Mouse (Mus musculus) hindbrain, embryonic 13.5 days (tissue): ENCODE measurements around the gene Gpm6b. TPM values are rescaled to one million over a fixed set of nuclear protein-coding genes. Genes with fewer than 3 reads are reported as not detected.

Experiments used
- ATAC-seq: fragments of 200-750 bp; cut with Nextera tagmentation; 2 replicates; pipeline ENCODE4 v1.8.0; 2017; ENCODE audit warnings: moderate TSS enrichment; ENCODE audit not compliant: low FRiP score
- H3K27ac ChIP-seq: fragments of 300-500 bp; sonication (generic); 2 replicates; pipeline ENCODE4 v1.5.1; 2015; ENCODE audit warnings: inconsistent platforms, mild to moderate bottlenecking, moderate library complexity
- H3K27me3 ChIP-seq: fragments of 300-500 bp; sonication (generic); 2 replicates; pipeline ENCODE4 v1.6.1; 2015; ENCODE audit warnings: mild to moderate bottlenecking, inconsistent platforms
- H3K36me3 ChIP-seq: fragments of 300-500 bp; sonication (generic); 2 replicates; pipeline ENCODE4 v1.6.1; 2015; ENCODE audit warnings: mild to moderate bottlenecking, inconsistent platforms
- H3K4me1 ChIP-seq: fragments of 300-500 bp; sonication (generic); replicated peaks from 2 replicates; pipeline ENCODE4 v1.6.1; 2015; ENCODE audit warnings: inconsistent platforms
- H3K4me2 ChIP-seq: fragments of 300-500 bp; sonication (generic); 2 replicates; pipeline ENCODE4 v1.6.1; 2015; ENCODE audit warnings: inconsistent platforms, mild to moderate bottlenecking, moderate library complexity
- H3K4me3 ChIP-seq: fragments of 300-500 bp; sonication (generic); 2 replicates; pipeline ENCODE4 v1.5.1; 2015; ENCODE audit warnings: mild to moderate bottlenecking, inconsistent platforms
- H3K9ac ChIP-seq: fragments of 300-500 bp; sonication (generic); 2 replicates; pipeline ENCODE4 v1.6.1; 2015; ENCODE audit warnings: mild to moderate bottlenecking, inconsistent platforms
- H3K9me3 ChIP-seq: fragments of 300-500 bp; sonication (generic); 2 replicates; pipeline ENCODE4 v1.6.1; 2016; ENCODE audit warnings: inconsistent platforms
- WGBS: fragments of 180-500 bp; shearing (Covaris S2); methylation state at CpG from one replicate; pipeline ENCODE4 v1.1.7; 2015; 5-methylcytosine and 5-hydroxymethylcytosine counted together
- polyA plus RNA-seq: library from polyadenylated mRNA; unstranded; fragments of >200 nt; fragmentation: Nextera tagmentation; extraction: Ambion mirVana; gene quantifications from 2 replicates; pipeline ENCODE4 v1.2.1, GENCODE M21; 2015

The Gpm6b gene
- polyA plus RNA-seq, 1 experiment from 2014 or later = 282 TPM

DNA sequence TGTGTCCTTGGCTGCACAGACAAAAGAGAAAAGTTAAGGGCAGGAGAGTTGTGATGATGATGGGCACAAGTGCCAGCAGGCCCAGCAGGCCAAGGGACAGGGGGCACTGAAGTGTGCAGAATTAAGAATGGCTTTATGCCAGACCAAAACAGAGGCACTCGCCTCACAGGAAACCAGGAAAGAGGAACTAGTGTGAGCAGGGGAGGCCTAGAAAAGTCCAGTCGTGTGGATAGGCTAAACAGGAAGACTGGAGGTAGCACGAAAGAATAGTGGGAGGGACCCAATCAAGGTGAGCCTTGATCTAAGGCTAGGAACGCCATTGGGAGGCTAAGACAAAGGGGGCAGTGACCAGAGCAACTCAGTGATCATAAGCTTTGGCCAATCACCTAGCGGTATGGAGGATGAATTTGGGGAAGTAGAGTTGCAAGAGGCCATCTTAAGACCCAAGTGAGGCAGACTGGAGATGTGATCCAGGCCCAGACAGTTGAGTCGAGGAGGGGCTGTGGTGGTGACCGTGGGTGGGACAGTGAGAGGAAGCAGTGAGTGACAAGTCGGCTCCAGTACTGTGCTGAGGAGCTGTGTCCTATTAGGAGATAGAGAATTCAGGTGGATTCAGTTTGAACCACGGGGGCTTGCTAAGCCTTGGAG is 138.1 kb downstream of the Gpm6b start:
- no peak for ATAC-seq
- Histone ChIP-seq H3K27ac (no peak overlapping the region), H3K4me3 (no peak overlapping the region), H3K4me2 (no peak overlapping the region), H3K27me3 (peaks cover 30% of the 10 kb centered on the region; the same call in 1 of the 2 replicates), H3K4me1 (no peaks in the 10 kb centered on the region), H3K36me3 (peaks cover 46% of the 10 kb centered on the region), H3K9me3 (no peaks in the 10 kb centered on the region), H3K9ac (no peak overlapping the region)
- WGBS = 80% methylated on average over 9 of the region's 9 CpGs

DNA sequence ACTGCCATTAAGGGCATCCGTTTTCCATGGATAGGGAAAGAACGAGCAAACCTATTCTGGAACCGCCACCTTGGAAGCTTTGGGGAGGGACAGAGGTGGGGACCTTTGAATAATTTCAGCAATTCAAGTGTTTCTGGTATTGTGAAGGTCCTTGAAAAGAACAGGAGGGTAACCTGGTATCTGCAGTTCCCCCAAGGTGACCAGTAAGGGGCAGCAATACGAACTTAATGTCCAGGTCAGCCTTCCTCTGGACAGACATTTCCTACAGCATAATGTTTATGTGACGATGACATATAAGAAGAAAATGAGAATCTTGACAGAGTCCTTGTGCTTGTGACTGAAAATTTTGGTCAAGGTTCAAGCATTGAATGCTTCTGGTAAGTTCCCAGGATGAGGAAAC is 139.9 kb downstream of the Gpm6b start:
- Histone ChIP-seq H3K4me2 (no peak overlapping the region), H3K4me1 (no peaks in the 10 kb centered on the region), H3K9ac (no peak overlapping the region), H3K27me3 (peaks cover 24% of the 10 kb centered on the region; the same call in 1 of the 2 replicates), H3K4me3 (no peak overlapping the region), H3K9me3 (no peaks in the 10 kb centered on the region), H3K36me3 (peaks cover 58% of the 10 kb centered on the region), H3K27ac (no peak overlapping the region)
- whole genome bisulfite sequencing = 87% methylated on average over 5 of the region's 5 CpGs
- no peak for ATAC-seq

DNA sequence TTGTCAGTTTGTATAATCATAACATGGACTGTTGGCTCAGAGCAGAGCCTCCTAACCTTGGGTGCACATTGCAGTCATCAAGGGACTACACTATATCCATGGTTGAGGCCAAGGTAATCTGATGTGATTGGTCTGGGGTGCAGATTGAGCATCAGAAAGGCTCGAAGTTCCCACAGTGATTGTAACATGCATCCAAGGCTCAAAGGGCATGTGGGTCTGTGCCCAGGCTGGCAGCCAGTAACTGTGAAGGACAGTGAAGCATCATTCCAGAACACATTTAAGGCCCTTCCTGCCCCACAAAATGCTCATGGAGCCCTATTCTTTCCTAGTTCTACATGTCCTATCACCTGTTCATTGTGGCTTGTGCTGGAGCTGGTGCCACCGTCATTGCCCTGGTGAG is 144.9 kb downstream of the Gpm6b start:
- Histone ChIP-seq H3K36me3 (peaks cover 42% of the 10 kb centered on the region), H3K27me3 (peaks cover 20% of the 10 kb centered on the region; the same call in 1 of the 2 replicates), H3K9me3 (no peaks in the 10 kb centered on the region), H3K4me3 (no peak overlapping the region), H3K4me1 (no peaks in the 10 kb centered on the region), H3K4me2 (no peak overlapping the region), H3K27ac (no peak overlapping the region), H3K9ac (no peak overlapping the region)
- no peak for ATAC-seq
- 86% methylated on average over 2 of the region's 2 CpGs for WGBS

DNA sequence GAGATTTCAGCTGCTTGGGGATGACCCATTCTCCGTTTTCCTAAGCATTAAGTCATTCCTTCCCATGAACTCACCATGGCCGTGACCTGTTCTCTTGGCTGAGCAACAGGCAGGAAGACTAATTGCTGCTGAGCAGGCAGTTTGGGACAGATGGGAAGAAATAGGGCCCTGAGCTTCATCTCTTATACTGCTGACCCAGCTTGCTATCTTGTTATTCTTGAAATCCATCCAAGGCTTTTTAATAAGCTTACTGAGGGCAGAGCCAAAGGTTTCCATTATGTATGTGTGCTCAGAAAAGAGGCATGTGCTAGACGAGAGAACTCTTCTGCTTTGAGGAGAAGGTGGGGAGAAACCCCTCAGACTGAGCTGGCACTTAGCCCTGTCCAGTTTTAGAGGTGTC is 146.2 kb downstream of the Gpm6b start:
- Histone ChIP-seq H3K36me3 (peaks cover 29% of the 10 kb centered on the region), H3K4me1 (no peaks in the 10 kb centered on the region), H3K4me3 (no peak overlapping the region), H3K27ac (no peak overlapping the region), H3K27me3 (0 out of 2 replicates have a peak, but pooled peaks cover 16% of the 10 kb centered on the region), H3K9ac (no peak overlapping the region), H3K9me3 (no peaks in the 10 kb centered on the region), H3K4me2 (no peak overlapping the region)
- ATAC-seq = no peak
- WGBS = 77% methylated on average over 3 of the region's 3 CpGs

- WGBS = 87% methylated on average over 6 of the region's 6 CpGs
- Histone ChIP-seq H3K4me2 (no peak overlapping the region), H3K9me3 (no peaks in the 10 kb centered on the region), H3K9ac (no peak overlapping the region), H3K27ac (no peak overlapping the region), H3K27me3 (0 out of 2 replicates have a peak, but pooled peaks cover 13% of the 10 kb centered on the region), H3K4me3 (no peak overlapping the region), H3K4me1 (no peaks in the 10 kb centered on the region), H3K36me3 (peaks cover 28% of the 10 kb centered on the region)
- no peak for ATAC-seq
Measured at GRCm38 (mm10) chrX:166386656-166387055, 147.9 kb downstream of the Gpm6b start.

GRCm38 (mm10) chrX:166393753-166394152 is 155.0 kb downstream of the Gpm6b start:
- Histone ChIP-seq H3K4me1 (no peaks in the 10 kb centered on the region), H3K9ac (no peak overlapping the region), H3K9me3 (no peaks in the 10 kb centered on the region), H3K4me2 (no peak overlapping the region), H3K27ac (no peak overlapping the region), H3K27me3 (0 out of 2 replicates have a peak, but pooled peaks cover 2% of the 10 kb centered on the region), H3K36me3 (no peaks in the 10 kb centered on the region), H3K4me3 (no peak overlapping the region)
- no peak for ATAC-seq
- 70% methylated on average over 1 of the region's 1 CpGs for WGBS

- Histone ChIP-seq H3K9me3 (no peaks in the 10 kb centered on the region), H3K36me3 (peaks cover 39% of the 10 kb centered on the region), H3K4me3 (no peak overlapping the region), H3K4me2 (no peak overlapping the region), H3K27me3 (peaks cover 16% of the 10 kb centered on the region; the same call in 1 of the 2 replicates), H3K27ac (no peak overlapping the region), H3K9ac (no peak overlapping the region), H3K4me1 (no peaks in the 10 kb centered on the region)
- ATAC-seq = no peak
Measured at GRCm38 (mm10) chrX:166407865-166408264, 169.2 kb downstream of the Gpm6b start.

- 76% methylated on average over 6 of the region's 6 CpGs for WGBS
- Histone ChIP-seq H3K4me2 (no peak overlapping the region), H3K4me1 (no peaks in the 10 kb centered on the region), H3K9ac (no peak overlapping the region), H3K27ac (no peak overlapping the region), H3K27me3 (no peaks in the 10 kb centered on the region), H3K36me3 (peaks cover 4% of the 10 kb centered on the region; the same call in 1 of the 2 replicates), H3K9me3 (no peaks in the 10 kb centered on the region), H3K4me3 (no peak overlapping the region)
- no peak for ATAC-seq
Measured at GRCm38 (mm10) chrX:166416196-166416595, 177.5 kb downstream of the Gpm6b start.

DNA sequence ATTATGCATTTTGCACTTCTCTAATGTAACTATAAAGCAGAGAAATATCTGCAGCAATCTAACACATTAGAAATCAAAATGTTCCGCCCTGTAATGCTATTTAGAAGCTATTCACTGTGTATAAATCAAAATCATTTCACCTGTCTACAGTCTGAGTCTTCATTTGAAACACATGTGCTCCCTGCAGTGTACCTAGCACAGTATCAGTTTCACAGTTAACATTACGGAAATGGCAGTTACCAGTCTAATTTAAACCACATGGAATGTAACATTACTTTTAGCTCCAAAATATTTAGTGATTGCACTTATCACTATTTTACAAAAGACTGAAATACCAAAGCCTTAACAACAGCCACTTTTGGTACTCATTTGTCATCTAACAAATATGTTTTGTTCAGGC is 196.1 kb downstream of the Gpm6b start:
- Histone ChIP-seq H3K9me3 (no peaks in the 10 kb centered on the region), H3K36me3 (no peaks in the 10 kb centered on the region; the same call in 1 of the 2 replicates), H3K4me1 (peaks cover 8% of the 10 kb centered on the region), H3K27ac (no peak overlapping the region), H3K4me3 (no peak overlapping the region), H3K9ac (no peak overlapping the region), H3K27me3 (peaks cover 9% of the 10 kb centered on the region; the same call in 1 of the 2 replicates), H3K4me2 (no peak overlapping the region)
- ATAC-seq = no peak
- WGBS = 88% methylated on average over 2 of the region's 2 CpGs

Other genes with a start within 250 kb of the Gpm6b start
- gene Gemin8, start 68.5 kb upstream of the Gpm6b start, polyA plus RNA-seq = 7.5 and 9.7 TPM in 2 replicates
- 84.0 and 86.8 TPM in 2 replicates for gene Trappc2, start 201.7 kb downstream of the Gpm6b start, polyA plus RNA-seq
- gene Ofd1, start 201.8 kb downstream of the Gpm6b start, polyA plus RNA-seq = 7.3 and 8.5 TPM in 2 replicates
- 49.1 and 53.2 TPM in 2 replicates for gene Rab9, start 241.0 kb downstream of the Gpm6b start, polyA plus RNA-seq